Mouse (Mus musculus) testis, adult 2 months (tissue): ENCODE measurements around the gene Tex14.

Experiments used
- CTCF ChIP-seq: fragments of 200-500 bp; IDR thresholded peaks from 2 replicates; pipeline ENCODE4 v1.5.1; 2012; ENCODE audit warnings: low read depth, mild to moderate bottlenecking, inconsistent platforms, low read length, moderate library complexity; ENCODE audit not compliant: control insufficient read depth, insufficient read depth, insufficient replicate concordance
- POLR2A ChIP-seq: fragments of 200-500 bp; IDR thresholded peaks from 2 replicates; pipeline ENCODE4 v1.6.1; 2012; ENCODE audit warnings: low read depth, mild to moderate bottlenecking, inconsistent platforms, low read length, moderate library complexity; ENCODE audit not compliant: control insufficient read depth

- no peak for TF ChIP-seq CTCF
- TF ChIP-seq POLR2A = no peak
These were observed 149.5 kb downstream of the Tex14 start for GRCm38 (mm10) chr11:87554386-87554785.
